Mouse (Mus musculus) E14TG2a.4 (cell line): ENCODE measurements at regions not wholly inside any gene's neighbourhood (a gene's known extent, or its start where the extent isn't known, plus 50 kb on each side); places are given as distances from the start of the nearest gene placed in this dataset.

ENCODE experiments used
- CTCF ChIP-seq: conservative IDR thresholded peaks from 2 replicates; pipeline ENCODE4 v1.5.1; 2014; ENCODE audit warnings: low read length
- POU5F1 ChIP-seq: IDR thresholded peaks from 2 replicates; pipeline ENCODE4 v1.6.1; 2014; ENCODE audit warnings: low read length, borderline replicate concordance

DNA sequence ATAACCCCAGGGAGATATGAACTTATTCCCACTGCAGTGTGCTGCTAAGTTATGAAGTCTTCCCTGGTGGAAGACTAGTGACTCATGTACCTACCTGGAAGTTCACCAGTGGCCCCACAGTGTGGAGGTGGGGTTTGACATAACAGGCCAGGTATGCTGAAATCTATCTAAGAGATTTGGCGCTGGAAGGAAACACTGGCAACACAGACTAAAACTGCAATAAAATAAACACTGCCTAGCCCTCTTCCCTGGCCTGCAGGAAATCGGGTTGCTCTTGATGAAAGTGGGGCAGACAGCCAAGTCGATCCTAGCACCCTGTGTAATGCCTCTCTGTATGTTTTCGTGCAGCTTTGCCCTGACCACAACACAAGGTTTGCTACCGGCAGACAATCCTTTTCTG is 177.2 kb upstream of the Rgma start:
- TF ChIP-seq CTCF (no peak), POU5F1 (no peak)
